Mouse (Mus musculus): ENCODE results near the gene 2410141K09Rik. TPM values are rescaled to one million over a fixed set of nuclear protein-coding genes. Genes with fewer than 3 reads are reported as not detected.

The 2410141K09Rik gene
- polyA plus RNA-seq (2015; fragmentation: Nextera tagmentation; extraction: Ambion mirVana) = not detected in 2 replicates

GRCm38 (mm10) chr13:66441018-66441417, at the start of gene 2410141K09Rik:
Gene 2410141K09Rik (minus strand): TSS chr13:66441118.

Other genes starting within 250 kb of the 2410141K09Rik start
- gene Gm10772, start 213.5 kb downstream of the 2410141K09Rik start, polyA plus RNA-seq (2015; fragmentation: Nextera tagmentation; extraction: Ambion mirVana) = not detected in 2 replicates